Mouse (Mus musculus) forebrain, embryonic 16.5 days (tissue): ENCODE data around the gene Ddx56. TPM values are rescaled to one million over a fixed set of nuclear protein-coding genes. Genes with fewer than 3 reads are reported as not detected.
A peak's percentile ranks its signal among the peaks of the same experiment; 100 is the strongest.

Experiments
- ATAC-seq: fragments of 200-750 bp; cut with Nextera tagmentation; 2 replicates; pipeline ENCODE4 v1.8.0; 2017; ENCODE audit warnings: mild to moderate bottlenecking, moderate library complexity
- H3K27ac ChIP-seq: fragments of 300-500 bp; sonication (generic); 2 replicates; pipeline ENCODE4 v1.5.1; 2014; ENCODE audit warnings: low read length, control low read depth
- H3K27me3 ChIP-seq: fragments of 300-500 bp; sonication (generic); replicated peaks from 2 replicates; pipeline ENCODE4 v1.6.1; 2014; ENCODE audit warnings: low read length; ENCODE audit not compliant: control insufficient read depth, insufficient read depth
- H3K36me3 ChIP-seq: fragments of 300-500 bp; sonication (generic); 2 replicates; pipeline ENCODE4 v1.6.1; 2014; ENCODE audit not compliant: control insufficient read depth, insufficient read depth
- H3K4me1 ChIP-seq: fragments of 300-500 bp; sonication (generic); replicated peaks from 2 replicates; pipeline ENCODE4 v1.6.1; 2014; ENCODE audit warnings: low read length; ENCODE audit not compliant: control insufficient read depth, insufficient read depth
- H3K4me2 ChIP-seq: fragments of 300-500 bp; sonication (generic); 2 replicates; pipeline ENCODE4 v1.6.1; 2014; ENCODE audit warnings: mild to moderate bottlenecking, low read length, control low read depth
- H3K4me3 ChIP-seq: fragments of 300-500 bp; sonication (generic); replicated peaks from 2 replicates; pipeline ENCODE4 v1.5.1; 2014; ENCODE audit warnings: mild to moderate bottlenecking, low read length, control low read depth
- H3K9ac ChIP-seq: fragments of 300-500 bp; sonication (generic); replicated peaks from 2 replicates; pipeline ENCODE4 v1.6.1; 2014; ENCODE audit warnings: low read depth, low read length, control low read depth
- H3K9me3 ChIP-seq: fragments of 300-500 bp; sonication (generic); 2 replicates; pipeline ENCODE4 v1.6.1; 2016; ENCODE audit warnings: low read length; ENCODE audit not compliant: control insufficient read depth
- WGBS: fragments of 180-500 bp; shearing (Covaris S2); extraction: QIAGEN DNeasy Blood & Tissue Kit; methylation state at CpG from one replicate; pipeline ENCODE4 v1.1.7; 2014; 5-methylcytosine and 5-hydroxymethylcytosine counted together
- polyA plus RNA-seq: library from polyadenylated mRNA; unstranded; fragments of >200 nt; fragmentation: Nextera tagmentation; extraction: Ambion mirVana; gene quantifications from 2 replicates; pipeline ENCODE4 v1.2.1, GENCODE M21; 2015

Gene Ddx56
- polyA plus RNA-seq, 1 experiment from 2014 or later, result 86.8 TPM

DNA sequence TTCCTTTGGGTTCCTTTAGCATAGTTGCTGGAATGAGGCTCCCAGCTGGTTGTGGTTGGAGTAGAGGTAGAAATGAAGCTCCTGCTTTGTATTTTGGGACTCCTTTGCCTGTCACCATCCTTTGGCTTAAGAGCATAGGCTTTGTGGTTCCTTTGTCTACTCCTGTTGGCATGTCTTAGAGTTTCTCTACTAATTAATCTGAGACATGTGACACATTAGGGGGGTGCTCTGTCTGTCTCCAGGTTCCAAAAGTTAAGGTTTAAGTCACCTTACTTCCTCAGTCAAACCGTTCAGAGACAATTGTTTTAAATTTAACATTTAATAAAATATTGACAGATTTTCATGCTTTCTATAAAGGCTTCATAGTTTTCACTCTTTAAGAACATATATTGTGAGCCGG is 26.0 kb upstream of the Ddx56 start:
- WGBS, result 92% methylated on average over 2 of the region's 2 CpGs
- Histone ChIP-seq H3K9ac (no peak overlapping the region), H3K27ac (no peak overlapping the region), H3K4me2 (no peak overlapping the region), H3K9me3 (no peaks in the 10 kb centered on the region), H3K4me1 (peaks cover 11% of the 10 kb centered on the region), H3K36me3 (peaks cover 9% of the 10 kb centered on the region), H3K27me3 (no peaks in the 10 kb centered on the region), H3K4me3 (no peak overlapping the region)
- no peak for ATAC-seq

DNA sequence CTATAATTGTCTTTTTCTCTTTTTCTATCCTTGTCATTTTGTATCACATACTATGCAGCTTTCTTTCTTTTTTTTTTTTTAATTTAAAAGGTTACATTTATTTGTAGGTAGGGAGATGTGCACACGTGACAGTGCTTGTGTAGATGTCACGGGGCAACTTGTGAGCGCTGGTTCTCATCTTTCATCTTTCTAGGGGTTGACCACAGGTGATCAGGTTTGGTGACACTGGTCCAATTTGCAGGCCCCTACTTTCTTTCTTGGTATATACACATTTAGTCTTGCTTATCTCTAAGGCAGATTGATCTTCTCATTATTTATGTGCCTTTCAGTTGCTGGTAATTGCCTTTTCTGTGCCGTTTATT is 25.4 kb upstream of the Ddx56 start:
- Histone ChIP-seq H3K4me1 (peaks cover 11% of the 10 kb centered on the region), H3K9ac (no peak overlapping the region), H3K27me3 (no peaks in the 10 kb centered on the region), H3K9me3 (no peaks in the 10 kb centered on the region), H3K27ac (no peak overlapping the region), H3K4me2 (peak overlapping the region; percentile 49), H3K4me3 (no peak overlapping the region), H3K36me3 (peaks cover 3% of the 10 kb centered on the region)
- 97% methylated on average over 4 of the region's 4 CpGs for WGBS
- no peak for ATAC-seq

DNA sequence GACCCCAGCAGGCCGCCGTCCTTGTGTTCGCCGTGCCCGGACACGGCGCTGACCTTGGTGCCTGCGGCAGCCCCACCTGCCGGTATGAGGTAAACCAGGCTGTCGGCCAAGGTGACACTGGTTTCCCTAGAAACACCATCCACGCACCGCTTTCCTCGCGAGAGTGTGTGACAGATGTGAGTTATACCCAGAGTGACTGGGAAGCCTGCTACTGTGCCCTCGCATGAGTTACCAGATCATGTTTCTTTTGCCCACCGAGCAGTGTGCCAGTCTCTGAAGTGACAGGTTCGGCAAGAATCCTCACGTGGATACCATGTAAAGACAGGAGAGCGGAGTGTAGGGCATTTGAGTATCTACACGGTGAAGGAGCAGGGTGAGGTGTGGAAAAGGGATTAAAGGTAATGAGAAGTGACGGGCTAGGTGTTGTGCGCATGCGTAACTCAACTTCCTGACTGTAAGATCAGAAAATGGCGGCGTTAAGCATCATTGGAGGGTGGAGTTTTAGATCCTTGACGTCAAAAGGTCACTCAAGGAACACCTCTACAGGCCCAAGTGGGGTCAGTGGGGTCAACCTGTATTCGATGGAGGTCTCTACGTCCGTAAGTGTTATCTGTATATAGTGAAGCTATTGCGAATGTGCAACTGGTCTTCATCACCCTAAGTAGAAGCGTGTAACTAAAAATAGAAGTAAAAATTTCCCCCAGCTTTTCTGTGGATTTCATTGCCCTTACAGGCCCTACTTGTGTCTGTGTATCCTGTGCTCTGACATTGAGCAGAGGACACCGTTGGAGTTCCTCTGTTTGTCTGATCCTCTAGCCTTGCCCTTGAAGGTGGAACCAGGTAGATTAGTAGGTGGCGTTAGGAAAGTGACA is 24.8 kb upstream of the Ddx56 start:
- ATAC-seq, result peak; percentile 55
- 19% methylated on average over 33 of the region's 33 CpGs for WGBS
- peak overlapping the region; percentile 72 for H3K9ac ChIP-seq

DNA sequence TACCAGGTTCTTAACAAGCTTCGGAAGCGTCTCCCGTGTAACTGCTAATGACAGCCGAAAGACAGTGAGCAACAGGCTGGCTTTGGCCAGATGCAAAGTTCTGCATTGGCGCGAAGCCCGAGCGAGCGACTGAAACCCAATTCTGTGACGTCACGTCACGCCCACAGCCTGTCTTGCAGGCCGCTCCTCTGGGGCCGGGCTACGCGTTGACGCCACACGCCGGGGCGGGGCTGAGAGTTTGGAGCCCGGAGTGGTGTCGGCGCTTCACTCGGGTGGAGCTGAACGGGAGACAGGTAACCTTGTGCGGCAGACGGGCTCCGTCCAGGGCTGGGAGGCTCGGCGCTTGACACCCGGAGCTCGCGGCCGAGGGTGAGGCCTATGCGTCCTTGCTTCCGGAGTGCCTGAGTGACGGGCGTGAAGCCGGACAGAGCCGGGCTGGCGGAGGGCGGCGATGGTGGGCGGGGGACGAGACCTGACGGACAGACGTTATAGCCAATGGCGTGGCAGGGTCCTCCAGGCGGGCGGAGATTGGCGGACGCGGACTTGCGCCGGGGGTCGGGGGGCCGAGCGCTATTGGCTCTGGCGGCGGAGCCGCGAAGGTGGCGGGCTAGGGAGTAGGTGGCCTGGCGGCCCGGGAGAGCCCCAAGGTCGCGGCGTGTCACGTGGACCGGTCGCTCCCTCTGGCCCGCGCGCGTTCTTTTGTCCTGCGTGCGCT is 24.0 kb upstream of the Ddx56 start, which contains the start of gene Ogdh:
Gene Ogdh (plus strand): TSS at position 233 of the 715 bp plus-strand sequence.
- peak within 1 kb of the TSS; percentile 72 for H3K9ac ChIP-seq
- under 1% methylated on average over 77 of the region's 77 CpGs for WGBS
- no peaks in the 10 kb centered on the region for H3K27me3 ChIP-seq
- peaks cover 11% of the 10 kb centered on the region for H3K4me1 ChIP-seq
- no peaks in the 10 kb centered on the region for H3K9me3 ChIP-seq
- H3K36me3 ChIP-seq, result no peaks in the 10 kb centered on the region
- ATAC-seq, result peak; percentile 97
- peak within 1 kb of the TSS; percentile 90 for H3K4me3 ChIP-seq
- H3K4me2 ChIP-seq, result peak within 1 kb of the TSS; percentile 49
- H3K27ac ChIP-seq, result peak within 1 kb of the TSS; percentile 90

More for the DNA sequence above, 24.8 kb upstream of the Ddx56 start:
- Histone ChIP-seq H3K27ac (peak overlapping the region; percentile 90), H3K9me3 (no peaks in the 10 kb centered on the region), H3K36me3 (no peaks in the 10 kb centered on the region; the same call in 1 of the 2 replicates), H3K4me1 (peaks cover 11% of the 10 kb centered on the region), H3K4me3 (peak overlapping the region; percentile 90), H3K4me2 (peak overlapping the region; percentile 49), H3K27me3 (no peaks in the 10 kb centered on the region)

DNA sequence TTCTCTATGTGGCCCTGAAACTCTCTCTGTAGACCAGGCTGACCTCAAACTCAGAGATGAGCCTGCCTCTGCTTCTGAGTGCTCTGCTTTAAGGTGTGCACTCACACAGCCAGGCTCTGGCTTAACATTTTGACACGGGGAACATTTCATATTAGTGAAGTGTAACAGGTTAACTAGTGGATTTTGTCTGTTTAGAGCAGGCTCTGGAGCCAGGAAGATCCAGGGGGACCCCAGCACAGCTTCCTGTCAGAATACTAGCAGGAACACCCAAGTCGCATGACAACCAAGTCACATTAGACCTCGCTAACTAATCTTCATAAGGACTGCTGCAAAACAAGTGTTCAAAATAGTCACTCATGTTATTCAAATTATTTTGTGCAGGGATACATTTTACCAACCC is 23.3 kb upstream of the Ddx56 start:
- ATAC-seq, result no peak
- Histone ChIP-seq H3K4me1 (peaks cover 11% of the 10 kb centered on the region), H3K36me3 (no peaks in the 10 kb centered on the region), H3K9me3 (no peaks in the 10 kb centered on the region), H3K4me2 (peak overlapping the region; percentile 49), H3K27me3 (no peaks in the 10 kb centered on the region), H3K27ac (peak overlapping the region; percentile 90; the same call in 1 of the 2 replicates), H3K9ac (peak overlapping the region; percentile 72), H3K4me3 (peak overlapping the region; percentile 90)
- 27% methylated on average over 3 of the region's 3 CpGs for WGBS

DNA sequence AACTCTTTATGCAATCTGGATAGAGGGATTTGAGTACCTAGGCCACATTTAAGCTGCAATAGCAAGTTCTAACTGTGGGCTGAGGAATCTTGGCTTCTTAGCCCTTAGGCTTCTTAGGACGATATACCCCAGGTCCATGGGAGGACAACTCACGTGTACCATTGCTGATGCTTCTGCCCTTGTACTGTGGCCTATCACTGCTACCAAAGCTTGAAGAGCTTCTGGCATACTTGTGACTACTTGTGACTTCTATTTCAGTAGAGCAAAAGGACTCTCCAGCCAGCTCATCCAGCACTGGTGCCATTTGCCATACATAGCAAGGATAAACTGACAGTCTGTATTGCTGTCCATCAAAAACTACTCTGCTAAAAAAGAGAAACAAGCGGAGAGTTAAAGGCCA is 22.6 kb upstream of the Ddx56 start:
- 92% methylated on average over 3 of the region's 3 CpGs for WGBS
- Histone ChIP-seq H3K36me3 (no peaks in the 10 kb centered on the region), H3K27ac (no peak overlapping the region), H3K4me3 (no peak overlapping the region), H3K9ac (no peak overlapping the region), H3K4me1 (peaks cover 11% of the 10 kb centered on the region), H3K4me2 (no peak overlapping the region), H3K9me3 (no peaks in the 10 kb centered on the region), H3K27me3 (no peaks in the 10 kb centered on the region)
- ATAC-seq, result no peak

DNA sequence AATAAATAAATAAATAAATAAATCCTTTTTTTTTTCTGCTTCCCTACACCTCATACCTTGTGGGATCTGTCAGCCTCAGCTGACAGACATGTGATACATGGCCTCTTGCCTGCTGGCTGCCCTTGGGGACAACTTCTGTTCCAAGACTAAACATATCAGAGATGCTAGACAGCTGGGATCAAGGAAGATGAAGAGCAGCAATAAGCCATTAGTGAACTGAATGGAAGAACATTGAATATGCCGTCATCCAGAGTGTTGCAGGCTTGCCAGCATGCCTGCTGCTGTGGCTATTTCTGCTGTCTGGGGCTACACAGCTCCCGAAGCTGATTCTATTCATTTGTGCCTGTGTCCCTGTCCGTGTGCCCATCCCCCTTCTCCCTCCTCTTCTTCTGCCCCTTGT is 15.4 kb upstream of the Ddx56 start:
- no peak for ATAC-seq
- Histone ChIP-seq H3K9ac (no peak overlapping the region), H3K36me3 (no peaks in the 10 kb centered on the region), H3K9me3 (no peaks in the 10 kb centered on the region), H3K27me3 (no peaks in the 10 kb centered on the region), H3K4me3 (no peak overlapping the region), H3K4me1 (no peaks in the 10 kb centered on the region), H3K27ac (no peak overlapping the region), H3K4me2 (no peak overlapping the region)
- 70% methylated on average over 3 of the region's 3 CpGs for WGBS

DNA sequence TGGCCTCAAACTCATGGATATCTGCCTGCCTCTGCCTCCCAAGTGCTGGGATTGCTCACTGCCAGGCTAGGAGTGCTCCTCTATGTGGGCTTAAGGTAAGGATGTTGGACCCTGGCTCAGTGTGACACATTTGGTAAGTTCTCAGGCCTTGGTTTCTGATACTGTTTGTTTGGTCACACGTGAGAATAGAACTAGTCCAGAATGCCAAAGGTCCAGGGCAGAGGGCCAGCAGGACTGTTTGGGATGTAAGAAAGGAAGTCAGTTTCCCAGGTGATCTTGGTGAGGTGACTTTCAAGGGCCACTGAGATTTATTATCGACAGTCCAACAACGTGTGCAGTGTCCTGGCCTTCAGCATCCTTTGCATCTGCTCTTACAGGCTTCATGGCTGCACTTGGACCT is 8.9 kb upstream of the Ddx56 start:
- H3K4me3 ChIP-seq, result no peak overlapping the region
- no peak for ATAC-seq
- H3K27ac ChIP-seq, result no peak overlapping the region
- WGBS, result 80% methylated on average over 3 of the region's 3 CpGs
- H3K9ac ChIP-seq, result no peak overlapping the region
- peaks cover 22% of the 10 kb centered on the region for H3K4me1 ChIP-seq
- H3K27me3 ChIP-seq, result no peaks in the 10 kb centered on the region
- no peaks in the 10 kb centered on the region; the same call in 1 of the 2 replicates for H3K36me3 ChIP-seq
- H3K9me3 ChIP-seq, result no peaks in the 10 kb centered on the region
- H3K4me2 ChIP-seq, result no peak overlapping the region

DNA sequence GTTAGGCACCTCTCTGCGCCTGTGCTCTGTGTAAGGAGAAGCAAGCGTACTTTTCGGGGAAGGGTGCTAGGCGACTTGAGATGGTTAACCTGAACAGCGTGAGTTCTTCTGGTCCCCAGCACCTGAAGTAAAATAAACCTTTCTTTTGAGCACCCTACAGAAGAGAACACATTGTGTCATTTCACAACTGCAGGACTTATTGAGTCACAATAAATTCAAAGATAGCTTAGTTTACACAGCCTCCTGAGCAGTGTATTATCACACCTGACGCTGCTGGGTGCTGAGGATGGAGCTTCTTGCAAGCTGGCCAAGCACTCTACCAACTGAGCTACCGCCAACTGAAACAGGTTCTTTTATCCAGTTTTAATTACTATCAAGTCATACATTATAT is 7.5 kb upstream of the Ddx56 start:
- H3K27me3 ChIP-seq, result no peaks in the 10 kb centered on the region
- peak; percentile 30 for ATAC-seq
- H3K4me1 ChIP-seq, result peaks cover 22% of the 10 kb centered on the region
- H3K4me3 ChIP-seq, result peak overlapping the region; percentile 83
- H3K27ac ChIP-seq, result peak overlapping the region; percentile 92
- WGBS, result 20% methylated on average over 7 of the region's 7 CpGs
- H3K4me2 ChIP-seq, result peak overlapping the region; percentile 85
- peaks cover 4% of the 10 kb centered on the region; the same call in 1 of the 2 replicates for H3K36me3 ChIP-seq
- H3K9me3 ChIP-seq, result no peaks in the 10 kb centered on the region
- H3K9ac ChIP-seq, result peak overlapping the region; percentile 95
